In the genomic region with DNA sequence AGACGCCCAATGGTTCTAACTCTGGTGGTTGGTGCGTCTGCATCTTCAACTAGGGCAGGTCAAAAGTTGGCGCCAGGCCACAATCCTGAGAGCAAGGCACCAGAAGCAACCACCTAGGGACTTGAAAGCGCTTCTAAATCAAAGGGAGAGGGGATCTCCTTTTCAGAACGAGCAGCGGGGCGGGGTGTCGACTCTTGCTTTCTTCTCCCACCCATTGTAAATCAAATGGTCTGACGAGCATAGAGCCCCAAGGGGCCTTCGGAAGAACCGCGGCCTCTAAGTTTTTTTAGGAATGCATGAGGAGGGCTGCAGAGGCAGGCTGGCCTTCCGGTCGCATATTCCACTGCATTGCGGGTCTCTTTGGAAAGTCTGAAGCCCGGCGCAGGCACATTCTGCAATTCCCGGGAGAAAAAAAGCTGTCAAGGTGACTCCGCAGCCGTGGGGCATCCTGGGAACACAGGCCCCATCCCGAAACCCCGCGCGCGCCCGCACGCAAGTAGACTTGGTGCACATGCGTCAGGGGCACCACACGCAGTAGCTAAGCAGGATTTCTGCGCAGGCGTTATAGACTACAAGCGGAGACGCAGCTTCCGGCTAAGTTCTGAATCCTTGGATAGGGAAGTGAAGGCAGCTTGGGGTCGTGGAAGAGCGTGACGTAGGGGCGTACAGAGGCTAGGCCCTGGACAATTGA, we compare ENCODE assay signal across 8 mouse cellular contexts. TPM values are rescaled to one million over a fixed set of nuclear protein-coding genes. Genes with fewer than 3 reads are reported as not detected.
DNase-seq lines count a peak whose midpoint lies in the region; ATAC-seq lines count a peak whose summit lies in the region.

No protein-coding gene starts in this region.

- WGBS in intestine, embryonic 14.5 days, result 2% methylated on average over 38 of the region's 38 CpGs

- H3K4me3 ChIP-seq in intestine, embryonic 14.5 days (ENCODE audit: low read depth, low read length), result peak overlapping the region; percentile 40
- H3K4me3 ChIP-seq in megakaryocyte, embryonic 14.5 days (replicated peaks), result peak overlapping the region; percentile 88

- intact Hi-C loops in gastrocnemius, postnatal 36 days (cut with DNase I), result loop anchor here (5.0 kb wide), 1 partner anchor 41 kb away; no protein-coding TSS in a partner anchor
- intact Hi-C loops in left cerebral cortex, postnatal 10 days (cut with DNase I), result loop anchor here (10.0 kb wide), 2 partner anchors 129 to 159 kb away; a partner anchor contains a TSS

- no peaks in the 10 kb centered on the region for H3K27me3 ChIP-seq in intestine, embryonic 14.5 days (replicated peaks; ENCODE audit: control insufficient read depth, insufficient read depth, low read length)
- H3K27me3 ChIP-seq in megakaryocyte, embryonic 14.5 days (replicated peaks), result peaks cover 67% of the 10 kb centered on the region

- H3K27ac ChIP-seq in intestine, embryonic 14.5 days (ENCODE audit: low read depth), result peak overlapping the region; percentile 81

- H3K4me2 ChIP-seq in intestine, embryonic 14.5 days (ENCODE audit: low read length), result peak overlapping the region; percentile 78

- peak; percentile 81 for ATAC-seq in intestine, embryonic 14.5 days (replicated peaks; ENCODE audit: low FRiP score, low TSS enrichment, low read depth)

- peaks cover 8% of the 10 kb centered on the region for H3K4me1 ChIP-seq in intestine, embryonic 14.5 days (replicated peaks; ENCODE audit: control insufficient read depth, insufficient read depth, low read length)
- peaks cover 14% of the 10 kb centered on the region for H3K4me1 ChIP-seq in megakaryocyte, embryonic 14.5 days

- H3K36me3 ChIP-seq in intestine, embryonic 14.5 days (ENCODE audit: control insufficient read depth, insufficient read depth, low read length), result no peaks in the 10 kb centered on the region
- no peaks in the 10 kb centered on the region for H3K36me3 ChIP-seq in megakaryocyte, embryonic 14.5 days (replicated peaks; ENCODE audit: low read length)

- H3K9ac ChIP-seq in intestine, embryonic 14.5 days (ENCODE audit: low read length), result peak overlapping the region; percentile 54

- DNase-seq in adrenal gland, adult 8-10 months, result peak; percentile 89
- DNase-seq in embryo, embryonic 10.5 days (ENCODE audit: low spot score), result peak; percentile 92
- peak; percentile 76 to 81 for DNase-seq in gastrocnemius, postnatal 36 days
- peak; percentile 87 for DNase-seq in intestine, embryonic 14.5 days (ENCODE audit: low spot score)
- peak; percentile 91 to 93 for DNase-seq in left cerebral cortex, postnatal 10 days (ENCODE audit: extremely low spot score in 1 of 2, low spot score in 2 of 2)
- peak; percentile 91 for DNase-seq in right cerebral cortex, postnatal 14 days
- peak; percentile 76 to 78 for DNase-seq in urinary bladder, postnatal 4 days (ENCODE audit: low spot score in 2 of 2)

- H3K9me3 ChIP-seq in intestine, embryonic 14.5 days (ENCODE audit: control insufficient read depth, low read length), result no peaks in the 10 kb centered on the region
- 0 out of 2 replicates have a peak, but pooled peaks cover 3% of the 10 kb centered on the region for H3K9me3 ChIP-seq in megakaryocyte, embryonic 14.5 days

RNA-seq across cellular contexts. Expression of a gene that starts 3.4 kb away (rescaled TPM):
- 1 to 10 TPM; 1.1 to 1.8 (median 1.3) TPM for total RNA-seq in adrenal gland, adult 8-10 months (2022)
- under 1 TPM; 0.48 to 0.54 TPM for total RNA-seq in gastrocnemius, postnatal 36 days (2021)
- polyA plus RNA-seq in intestine, embryonic 14.5 days (2014; fragmentation: Nextera tagmentation; extraction: Ambion mirVana), result 9.5 and 10.3 TPM in 2 replicates
- 1 to 10 TPM; 1.5 to 1.6 TPM for total RNA-seq in left cerebral cortex, postnatal 10 days (2021)
- 1.1 TPM in 1 of 2 replicates, not detected in the other for polyA plus RNA-seq in megakaryocyte, embryonic 14.5 days (2012; ENCODE audit: insufficient read depth, low replicate concordance)

RNA-seq across cellular contexts. Expression of a gene that starts 33.6 kb away (rescaled TPM):
- 100 to 1,000 TPM; 231 to 315 (median 255) TPM for total RNA-seq in adrenal gland, adult 8-10 months (2022)
- total RNA-seq in gastrocnemius, postnatal 36 days (2021), result 100 to 1,000 TPM; 150 to 166 TPM
- polyA plus RNA-seq in intestine, embryonic 14.5 days (2014; fragmentation: Nextera tagmentation; extraction: Ambion mirVana), result 710 and 737 TPM in 2 replicates
- 100 to 1,000 TPM; 558 to 568 TPM for total RNA-seq in left cerebral cortex, postnatal 10 days (2021)
- 98.4 and 228 TPM in 2 replicates for polyA plus RNA-seq in megakaryocyte, embryonic 14.5 days (2012; ENCODE audit: insufficient read depth, low replicate concordance)

RNA-seq across cellular contexts. Expression of a gene that starts 56.5 kb away (rescaled TPM):
- total RNA-seq in adrenal gland, adult 8-10 months (2022), result 10 to 100 TPM; 12.5 to 39.1 (median 22.8) TPM
- 10 to 100 TPM; 25.7 to 33.6 TPM for total RNA-seq in gastrocnemius, postnatal 36 days (2021)
- 2.4 and 2.8 TPM in 2 replicates for polyA plus RNA-seq in intestine, embryonic 14.5 days (2014; fragmentation: Nextera tagmentation; extraction: Ambion mirVana)
- 100 to 1,000 TPM; 162 to 164 TPM for total RNA-seq in left cerebral cortex, postnatal 10 days (2021)
- polyA plus RNA-seq in megakaryocyte, embryonic 14.5 days (2012; ENCODE audit: insufficient read depth, low replicate concordance), result not detected in 2 replicates

Comparison
In these comparisons a context has a peak if more than half of its experiments do, and no peak if none do; other contexts are left out.
1. Peak in every context shown above with its lines: DNase-seq, ATAC-seq, H3K4me3 ChIP-seq and H3K27ac ChIP-seq.
2. RNA of a gene that starts 56.5 kb away (total RNA-seq): 162 to 164 TPM in left cerebral cortex, postnatal 10 days; 25.7 to 33.6 TPM in gastrocnemius, postnatal 36 days and 12.5 to 39.1 TPM in adrenal gland, adult 8-10 months; every median in the first group is over 4 times any median in the second.